Mouse (Mus musculus): ENCODE data around the gene Iqcn.

DNA sequence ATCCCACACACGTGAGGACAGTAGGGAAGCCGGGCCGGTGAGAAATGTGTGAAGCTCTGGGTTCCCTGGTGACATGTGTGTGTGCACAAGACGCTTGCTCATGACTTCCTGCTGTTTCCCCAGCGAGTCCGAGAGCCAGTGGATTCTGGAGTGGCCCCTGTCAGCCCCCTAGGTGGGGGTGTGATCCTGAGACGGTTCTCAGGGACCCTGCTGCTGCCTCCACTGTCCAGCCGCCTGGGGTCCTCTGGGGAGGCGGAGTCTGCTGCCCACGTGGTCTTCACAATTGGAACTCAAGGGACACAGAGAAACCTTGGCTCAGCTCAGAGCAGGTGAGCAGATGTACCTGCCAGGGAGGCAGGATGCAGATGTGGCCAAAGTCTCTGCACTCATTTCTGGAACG lies 23.5 kb downstream of the Iqcn start:
- TF ChIP-seq POLR2A (IDR thresholded peaks at IDR 0.05; ENCODE audit: insufficient read depth, low read depth, low read length) (no peak), CTCF (IDR thresholded peaks at IDR 0.05) (no peak), EP300 (IDR thresholded peaks at IDR 0.05; ENCODE audit: insufficient read depth, low read depth, low read length) (no peak)
